Mouse (Mus musculus): ENCODE measurements at regions not wholly inside any gene's neighbourhood (a gene's known extent, or its start where the extent isn't known, plus 50 kb on each side); places are given as distances from the start of the nearest gene placed in this dataset.
A peak's percentile ranks its signal among the peaks of the same experiment; 100 is the strongest.

DNA sequence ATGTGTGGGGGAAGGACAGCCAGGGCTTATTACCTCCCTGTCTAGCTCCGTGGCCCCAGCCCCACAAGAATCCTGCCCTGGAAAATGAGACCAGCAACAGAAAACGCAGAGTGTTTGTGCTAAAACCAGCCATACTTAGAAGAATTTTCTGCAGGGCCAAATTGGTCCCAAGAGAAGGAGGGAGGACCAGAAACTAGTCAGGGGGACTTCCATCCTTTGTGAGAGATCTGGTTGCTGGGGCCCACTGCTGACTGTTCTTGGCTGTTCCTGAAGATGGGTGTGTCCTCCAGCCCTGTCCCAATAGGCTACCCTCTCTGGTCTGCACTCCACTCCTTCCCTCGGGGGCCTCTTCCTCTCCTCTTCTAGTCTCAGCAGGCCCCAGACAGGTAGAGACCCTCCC lies 430.6 kb downstream of the Ptpru start:
- 32% methylated on average over 3 of the region's 3 CpGs for WGBS
- Histone ChIP-seq H3K27me3 (no peaks in the 10 kb centered on the region; the same call in 1 of the 2 replicates), H3K4me2 (replicated peaks) (no peak overlapping the region), H3K4me3 (no peak overlapping the region), H3K4me1 (peaks cover 16% of the 10 kb centered on the region), H3K9me3 (no peaks in the 10 kb centered on the region), H3K9ac (no peak overlapping the region), H3K36me3 (no peaks in the 10 kb centered on the region), H3K27ac (no peak overlapping the region)
- no peak for ATAC-seq (ENCODE audit: insufficient number of reproducible peaks, insufficient read depth, low FRiP score, low TSS enrichment)

DNA sequence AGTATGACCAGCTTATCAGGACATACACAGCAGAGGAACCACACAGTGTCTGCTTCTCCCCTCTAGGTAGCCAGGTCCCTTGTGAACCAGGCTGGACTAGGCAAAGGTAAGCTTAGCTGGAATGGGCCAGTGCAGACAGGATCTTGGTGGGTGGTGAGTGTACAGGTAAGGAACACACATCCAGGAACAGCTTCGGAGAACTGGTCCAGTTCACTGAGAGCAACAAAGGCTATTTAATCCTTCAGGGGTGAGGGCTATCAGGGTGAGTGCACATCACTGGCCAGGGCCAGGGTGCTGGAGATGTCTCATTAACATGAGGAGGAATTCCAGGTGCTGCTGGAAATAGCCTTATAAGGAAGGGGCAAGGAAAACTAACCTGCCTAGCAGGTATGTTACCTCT lies 429.4 kb downstream of the Ptpru start:
- WGBS: 82% methylated on average over 1 of the region's 1 CpGs
- Histone ChIP-seq H3K4me1 (peaks cover 16% of the 10 kb centered on the region), H3K9me3 (no peaks in the 10 kb centered on the region), H3K4me2 (replicated peaks) (no peak overlapping the region), H3K36me3 (no peaks in the 10 kb centered on the region), H3K9ac (no peak overlapping the region), H3K27ac (no peak overlapping the region), H3K27me3 (no peaks in the 10 kb centered on the region), H3K4me3 (no peak overlapping the region)
- no peak for ATAC-seq (ENCODE audit: insufficient number of reproducible peaks, insufficient read depth, low FRiP score, low TSS enrichment)

DNA sequence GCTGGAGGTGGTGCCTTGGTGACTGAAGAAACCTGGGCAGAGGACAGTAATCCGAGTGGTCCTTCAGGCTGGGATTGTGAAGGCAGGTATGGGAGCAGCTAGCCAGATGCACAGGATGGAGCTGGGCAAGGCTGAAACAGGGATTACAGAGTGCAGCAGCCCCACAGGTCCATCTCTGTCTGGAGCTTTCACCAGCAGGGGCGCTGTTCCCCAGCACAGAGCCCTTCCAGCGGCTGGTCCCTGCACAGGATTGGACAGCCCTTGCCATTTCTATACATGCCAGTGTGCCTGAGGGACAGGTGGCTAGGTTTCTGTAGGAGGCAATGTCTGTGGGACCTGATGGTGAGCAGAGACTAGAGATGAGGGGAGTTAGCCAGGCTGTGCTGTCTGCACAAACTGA lies 428.3 kb downstream of the Ptpru start:
- Histone ChIP-seq H3K36me3 (no peaks in the 10 kb centered on the region), H3K4me3 (no peak overlapping the region), H3K9me3 (no peaks in the 10 kb centered on the region), H3K27ac (no peak overlapping the region), H3K27me3 (no peaks in the 10 kb centered on the region), H3K9ac (no peak overlapping the region), H3K4me1 (peaks cover 16% of the 10 kb centered on the region), H3K4me2 (replicated peaks) (no peak overlapping the region)
- WGBS: 30% methylated on average over 3 of the region's 3 CpGs
- peak; percentile 16; the same call in 1 of the 2 replicates for ATAC-seq (ENCODE audit: insufficient number of reproducible peaks, insufficient read depth, low FRiP score, low TSS enrichment)

DNA sequence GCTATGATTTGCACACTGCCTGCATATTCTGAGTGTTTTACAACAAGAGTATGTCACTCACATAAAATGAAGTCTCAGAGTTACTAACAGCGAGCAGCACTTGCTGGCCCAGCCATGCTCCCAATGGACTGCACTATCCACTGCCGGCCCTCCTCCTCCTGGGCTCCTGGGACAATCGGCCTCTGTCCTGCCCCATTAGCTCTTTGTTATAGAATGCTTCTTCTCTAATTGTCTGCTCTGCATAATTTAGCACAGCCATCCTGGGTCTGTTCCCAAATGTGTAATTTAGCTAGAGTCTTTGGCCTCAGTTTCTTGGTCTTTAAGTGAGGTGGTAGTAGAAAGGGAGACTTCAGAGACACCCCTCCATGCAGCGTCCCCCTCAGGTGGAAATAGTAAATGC lies 426.2 kb downstream of the Ptpru start:
- 39% methylated on average over 4 of the region's 4 CpGs for WGBS
- ATAC-seq (ENCODE audit: insufficient number of reproducible peaks, insufficient read depth, low FRiP score, low TSS enrichment): no peak
- Histone ChIP-seq H3K4me1 (peaks cover 2% of the 10 kb centered on the region; the same call in 1 of the 2 replicates), H3K9ac (no peak overlapping the region), H3K4me2 (replicated peaks) (no peak overlapping the region), H3K4me3 (no peak overlapping the region), H3K27ac (no peak overlapping the region), H3K9me3 (no peaks in the 10 kb centered on the region), H3K36me3 (no peaks in the 10 kb centered on the region), H3K27me3 (no peaks in the 10 kb centered on the region)

DNA sequence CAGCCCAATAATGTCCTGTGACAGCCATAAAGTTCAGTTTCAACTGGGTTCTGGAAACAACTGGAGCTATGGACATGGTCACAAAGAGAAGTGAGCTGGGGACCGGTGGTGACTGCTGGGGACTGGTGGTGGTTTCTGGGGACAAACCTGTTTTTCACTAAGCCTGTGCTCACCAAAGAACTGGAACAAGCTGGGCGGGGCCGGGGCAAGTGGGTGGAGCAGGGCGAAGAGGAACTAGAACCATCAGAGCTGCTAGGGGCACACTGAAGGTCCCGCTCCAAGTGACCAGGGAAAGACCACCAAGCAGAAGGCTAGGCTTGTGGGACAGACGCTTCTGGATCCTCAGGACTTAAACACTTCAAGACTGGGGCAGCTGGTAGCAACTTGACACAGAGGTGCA lies 424.7 kb downstream of the Ptpru start:
- no peaks in the 10 kb centered on the region for H3K36me3 ChIP-seq
- H3K4me1 ChIP-seq: no peaks in the 10 kb centered on the region
- no peaks in the 10 kb centered on the region for H3K27me3 ChIP-seq
- H3K4me3 ChIP-seq: no peak overlapping the region
- WGBS: 81% methylated on average over 6 of the region's 6 CpGs
- H3K4me2 ChIP-seq (replicated peaks): no peak overlapping the region
- ATAC-seq (ENCODE audit: insufficient number of reproducible peaks, insufficient read depth, low FRiP score, low TSS enrichment): no peak
- no peaks in the 10 kb centered on the region for H3K9me3 ChIP-seq
- no peak overlapping the region for H3K9ac ChIP-seq
- H3K27ac ChIP-seq: no peak overlapping the region

DNA sequence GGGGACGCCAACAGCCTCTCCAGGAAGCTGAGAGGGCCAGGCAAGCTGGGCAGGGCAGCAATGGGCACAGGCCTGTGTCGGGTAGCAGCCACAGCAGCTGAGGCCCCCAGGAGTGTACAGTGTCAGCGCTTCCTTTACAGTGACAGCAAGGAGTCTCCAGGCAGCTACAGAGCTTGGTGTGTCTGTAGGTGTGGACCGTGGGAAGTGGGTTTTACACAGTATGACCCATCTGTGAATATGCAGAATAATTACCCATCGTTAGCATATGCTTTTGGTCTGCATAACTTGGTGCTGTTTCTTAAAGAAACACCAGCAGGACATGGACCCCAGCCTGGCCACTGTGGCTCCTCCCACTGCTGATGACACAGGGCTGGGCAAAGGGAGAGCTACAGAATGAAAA lies 422.6 kb downstream of the Ptpru start:
- WGBS: 74% methylated on average over 5 of the region's 5 CpGs
- Histone ChIP-seq H3K9me3 (no peaks in the 10 kb centered on the region), H3K4me3 (no peak overlapping the region), H3K27me3 (no peaks in the 10 kb centered on the region), H3K4me2 (replicated peaks) (no peak overlapping the region), H3K9ac (no peak overlapping the region), H3K27ac (no peak overlapping the region), H3K4me1 (no peaks in the 10 kb centered on the region), H3K36me3 (no peaks in the 10 kb centered on the region)
- no peak for ATAC-seq (ENCODE audit: insufficient number of reproducible peaks, insufficient read depth, low FRiP score, low TSS enrichment)

DNA sequence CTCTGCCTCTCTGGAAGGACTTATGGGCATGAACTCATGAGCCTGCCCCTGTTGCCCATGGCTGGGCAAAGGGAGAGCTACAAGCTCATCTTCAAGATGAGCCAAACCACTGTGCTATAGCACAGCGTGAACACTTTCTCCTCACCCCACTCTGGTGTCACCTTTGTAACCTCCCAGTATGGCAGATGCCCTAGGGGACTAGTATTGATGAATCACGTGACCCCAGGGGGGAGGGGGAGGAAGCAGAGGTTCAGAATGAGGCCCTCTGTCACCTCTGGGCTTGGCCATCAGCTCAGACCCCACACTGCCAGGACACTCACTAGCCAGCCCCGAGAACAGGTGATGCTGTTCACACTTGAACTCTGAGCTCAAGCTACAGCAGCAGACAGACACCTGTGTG lies 421.9 kb downstream of the Ptpru start:
- H3K27ac ChIP-seq: no peak overlapping the region
- no peak overlapping the region for H3K4me3 ChIP-seq
- no peak overlapping the region for H3K9ac ChIP-seq
- ATAC-seq (ENCODE audit: insufficient number of reproducible peaks, insufficient read depth, low FRiP score, low TSS enrichment): no peak
- H3K27me3 ChIP-seq: no peaks in the 10 kb centered on the region
- WGBS: 44% methylated on average over 3 of the region's 3 CpGs
- no peak overlapping the region for H3K4me2 ChIP-seq (replicated peaks)
- H3K9me3 ChIP-seq: no peaks in the 10 kb centered on the region
- H3K36me3 ChIP-seq: no peaks in the 10 kb centered on the region
- H3K4me1 ChIP-seq: no peaks in the 10 kb centered on the region

DNA sequence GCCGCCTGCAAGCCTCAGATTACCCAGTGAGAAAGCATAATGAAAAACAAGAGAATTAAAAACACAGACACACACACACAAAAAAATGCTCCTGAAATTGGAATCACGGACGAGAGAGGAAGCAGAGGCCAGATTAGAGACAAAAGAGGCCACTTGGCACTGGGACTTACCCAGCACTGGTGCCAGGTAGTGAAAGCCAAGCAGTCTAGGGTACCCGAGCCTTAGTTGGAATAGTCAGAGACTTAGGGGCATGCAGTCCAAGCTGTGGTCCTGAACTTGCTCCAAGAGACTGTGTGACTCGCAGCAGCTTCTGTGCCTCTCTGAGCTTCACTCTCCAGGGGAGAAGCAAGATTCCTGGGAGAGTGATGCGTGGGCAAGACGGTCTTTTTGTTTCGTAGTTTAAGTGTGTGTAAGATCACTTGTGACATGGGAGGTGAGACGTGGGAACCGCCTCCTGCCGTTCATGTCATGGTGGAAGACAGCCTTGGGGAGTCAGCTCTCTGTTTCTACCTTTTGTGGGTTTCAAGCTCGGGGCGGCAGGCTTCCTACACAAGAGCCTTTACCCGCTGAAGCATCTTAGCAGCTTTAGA lies 420.8 kb downstream of the Ptpru start:
- no peaks in the 10 kb centered on the region for H3K27me3 ChIP-seq
- no peak overlapping the region for H3K4me2 ChIP-seq (replicated peaks)
- H3K4me1 ChIP-seq: no peaks in the 10 kb centered on the region
- no peak overlapping the region for H3K27ac ChIP-seq
- H3K4me3 ChIP-seq: no peak overlapping the region
- H3K36me3 ChIP-seq: no peaks in the 10 kb centered on the region
- ATAC-seq (ENCODE audit: insufficient number of reproducible peaks, insufficient read depth, low FRiP score, low TSS enrichment): no peak
- no peak overlapping the region for H3K9ac ChIP-seq
- 81% methylated on average over 14 of the region's 14 CpGs for WGBS
- H3K9me3 ChIP-seq: no peaks in the 10 kb centered on the region

DNA sequence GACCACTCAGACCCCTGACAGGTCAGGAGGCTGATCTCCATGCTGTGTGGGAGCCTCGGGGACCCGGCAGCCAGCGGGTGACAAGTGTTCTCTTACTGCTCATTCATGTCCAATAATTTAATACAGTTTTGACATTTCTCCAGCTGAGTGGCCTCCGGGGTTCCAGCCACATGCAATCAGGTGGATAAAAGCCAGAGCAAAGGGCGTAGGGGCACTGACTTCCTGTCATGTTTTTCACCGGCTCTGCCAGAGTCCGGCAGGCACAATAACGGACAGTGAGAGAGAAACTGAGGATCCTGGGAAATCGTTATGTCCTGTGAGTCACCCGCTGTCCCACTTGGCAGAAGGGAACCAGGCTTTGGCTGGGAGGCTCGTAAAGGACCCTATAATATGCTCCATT lies 412.8 kb downstream of the Ptpru start:
- Histone ChIP-seq H3K4me3 (no peak overlapping the region), H3K9me3 (no peaks in the 10 kb centered on the region), H3K27ac (no peak overlapping the region), H3K27me3 (0 out of 2 replicates have a peak, but pooled peaks cover 4% of the 10 kb centered on the region), H3K4me2 (replicated peaks) (no peak overlapping the region), H3K9ac (no peak overlapping the region), H3K4me1 (peaks cover 6% of the 10 kb centered on the region; the same call in 1 of the 2 replicates), H3K36me3 (no peaks in the 10 kb centered on the region)
- ATAC-seq (ENCODE audit: insufficient number of reproducible peaks, insufficient read depth, low FRiP score, low TSS enrichment): no peak
- WGBS: 56% methylated on average over 11 of the region's 11 CpGs

DNA sequence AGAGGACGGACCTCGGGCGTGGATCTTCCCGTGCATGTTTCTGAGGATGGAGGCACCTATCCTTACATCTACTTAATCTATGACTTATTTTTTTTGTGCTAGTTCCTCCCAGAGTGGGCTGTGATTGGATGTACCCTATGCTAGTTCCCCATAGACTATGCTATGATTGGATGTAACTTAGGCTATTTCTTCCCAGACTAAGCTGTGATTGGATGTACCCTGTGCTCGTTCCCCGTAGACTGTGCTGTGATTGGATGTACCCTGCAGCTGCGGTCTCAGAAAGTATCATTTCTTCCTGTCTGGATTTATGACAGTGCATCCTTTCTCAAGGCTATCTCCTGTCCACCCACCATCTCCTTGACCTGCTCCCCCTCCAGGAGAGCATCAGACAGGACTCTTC lies 410.2 kb downstream of the Ptpru start:
- Histone ChIP-seq H3K9ac (no peak overlapping the region), H3K4me1 (peaks cover 6% of the 10 kb centered on the region; the same call in 1 of the 2 replicates), H3K27ac (no peak overlapping the region), H3K9me3 (no peaks in the 10 kb centered on the region), H3K27me3 (0 out of 2 replicates have a peak, but pooled peaks cover 4% of the 10 kb centered on the region), H3K4me3 (no peak overlapping the region), H3K4me2 (replicated peaks) (no peak overlapping the region), H3K36me3 (no peaks in the 10 kb centered on the region)
- 94% methylated on average over 7 of the region's 7 CpGs for WGBS
- no peak for ATAC-seq (ENCODE audit: insufficient number of reproducible peaks, insufficient read depth, low FRiP score, low TSS enrichment)

DNA sequence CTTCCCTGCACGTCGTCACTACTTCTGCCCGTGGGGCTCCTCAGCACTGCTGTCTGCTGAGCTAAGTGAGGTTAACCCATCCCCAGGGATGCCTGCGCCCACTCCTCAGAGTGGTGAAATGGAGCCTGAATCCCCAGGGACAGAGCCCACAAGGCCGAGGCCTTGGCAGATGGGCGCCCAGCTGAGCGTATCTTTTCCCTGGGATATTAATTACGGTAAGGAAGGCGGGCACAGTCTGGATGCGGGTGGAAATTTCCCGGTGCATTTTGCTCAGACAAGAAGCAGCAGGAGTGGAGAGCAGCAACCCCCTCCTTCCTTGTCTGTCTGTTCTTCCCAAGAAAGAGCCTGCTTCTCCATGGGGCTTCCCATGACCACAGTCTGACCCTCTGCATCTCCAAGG lies 408.7 kb downstream of the Ptpru start:
- Histone ChIP-seq H3K4me2 (replicated peaks) (no peak overlapping the region), H3K4me1 (peaks cover 6% of the 10 kb centered on the region; the same call in 1 of the 2 replicates), H3K36me3 (no peaks in the 10 kb centered on the region), H3K9me3 (no peaks in the 10 kb centered on the region), H3K9ac (no peak overlapping the region), H3K27me3 (0 out of 2 replicates have a peak, but pooled peaks cover 4% of the 10 kb centered on the region), H3K4me3 (no peak overlapping the region), H3K27ac (no peak overlapping the region)
- WGBS: 60% methylated on average over 11 of the region's 11 CpGs
- no peak for ATAC-seq (ENCODE audit: insufficient number of reproducible peaks, insufficient read depth, low FRiP score, low TSS enrichment)

DNA sequence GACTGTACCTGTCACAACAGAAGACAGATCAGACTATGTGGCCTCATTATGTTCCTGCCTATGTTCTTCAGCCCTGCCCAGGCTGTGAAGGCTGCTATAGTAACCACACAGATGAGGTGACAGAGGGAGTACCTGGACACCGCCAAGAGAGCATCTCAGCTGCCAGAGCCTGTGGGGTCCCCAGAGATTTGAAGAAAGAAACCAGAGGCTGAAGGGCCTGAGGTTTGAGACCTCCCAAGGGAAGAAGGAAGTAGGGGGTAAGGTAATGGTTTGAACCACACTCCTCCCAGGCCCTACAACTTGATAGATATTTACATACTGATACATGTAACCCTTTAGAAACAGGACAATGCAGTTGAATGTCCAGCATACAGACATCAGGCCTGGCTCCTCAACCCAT lies 407.7 kb downstream of the Ptpru start:
- H3K27ac ChIP-seq: no peak overlapping the region
- H3K27me3 ChIP-seq: 0 out of 2 replicates have a peak, but pooled peaks cover 4% of the 10 kb centered on the region
- no peak for ATAC-seq (ENCODE audit: insufficient number of reproducible peaks, insufficient read depth, low FRiP score, low TSS enrichment)
- no peaks in the 10 kb centered on the region for H3K36me3 ChIP-seq
- no peak overlapping the region for H3K9ac ChIP-seq
- H3K4me3 ChIP-seq: no peak overlapping the region
- no peak overlapping the region for H3K4me2 ChIP-seq (replicated peaks)
- 79% methylated on average over 1 of the region's 1 CpGs for WGBS
- H3K9me3 ChIP-seq: no peaks in the 10 kb centered on the region
- H3K4me1 ChIP-seq: peaks cover 6% of the 10 kb centered on the region; the same call in 1 of the 2 replicates
